In genomic region chr9:72638951-72639842, GRCm38 (mm10) we compare ENCODE assay signal across 8 mouse cellular contexts. TPM values are rescaled to one million over a fixed set of nuclear protein-coding genes. Genes with fewer than 3 reads are reported as not detected.
DNase-seq lines count a peak whose midpoint lies in the region; ATAC-seq and TF ChIP-seq lines count a peak whose summit lies in the region.

No protein-coding gene starts in this region.

- no peak for DNase-seq in testis, postnatal 10 days (ENCODE audit: low spot score)
- DNase-seq in layer of hippocampus, adult 18-20 months (ENCODE audit: low spot score in 2 of 2) = no peak
- DNase-seq in adrenal gland, postnatal 25 days = no peak

- H3K36me3 ChIP-seq in testis, adult 2 months (ENCODE audit: control insufficient read depth, insufficient read depth, low read length) = no peaks in the 10 kb centered on the region
- H3K36me3 ChIP-seq in embryonic facial prominence, embryonic 13.5 days = no peaks in the 10 kb centered on the region
- no peaks in the 10 kb centered on the region for H3K36me3 ChIP-seq in intestine, embryonic 16.5 days (ENCODE audit: control insufficient read depth, insufficient read depth, low read length)
- H3K36me3 ChIP-seq in midbrain, embryonic 13.5 days = no peaks in the 10 kb centered on the region

- H3K4me1 ChIP-seq in testis, adult 2 months (ENCODE audit: control insufficient read depth, insufficient read depth, low read length) = peaks cover 9% of the 10 kb centered on the region
- H3K4me1 ChIP-seq in embryonic facial prominence, embryonic 13.5 days = peaks cover 34% of the 10 kb centered on the region
- peaks cover 31% of the 10 kb centered on the region for H3K4me1 ChIP-seq in intestine, embryonic 16.5 days (ENCODE audit: control insufficient read depth, insufficient read depth, low read length)
- peaks cover 29% of the 10 kb centered on the region for H3K4me1 ChIP-seq in midbrain, embryonic 13.5 days (replicated peaks)

- peak; percentile 81 for ATAC-seq in embryonic facial prominence, embryonic 13.5 days (ENCODE audit: insufficient number of reproducible peaks, insufficient read depth, low FRiP score, low TSS enrichment, low read depth)
- ATAC-seq in intestine, embryonic 16.5 days = peak; percentile 79
- ATAC-seq in midbrain, embryonic 13.5 days = peak; percentile 88
- no peak for ATAC-seq in monocyte, adult 5-6 weeks (replicated peaks; ENCODE audit: insufficient number of reproducible peaks, low FRiP score, low TSS enrichment, poor library complexity, severe bottlenecking)

- peak overlapping the region; percentile 86 for H3K27ac ChIP-seq in testis, adult 2 months (ENCODE audit: control insufficient read depth, insufficient read depth, low read depth, low read length)
- peak overlapping the region; percentile 99 for H3K27ac ChIP-seq in embryonic facial prominence, embryonic 13.5 days
- peak overlapping the region; percentile 96 for H3K27ac ChIP-seq in intestine, embryonic 16.5 days (ENCODE audit: low read length)
- peak overlapping the region; percentile 98 for H3K27ac ChIP-seq in midbrain, embryonic 13.5 days

- H3K9me3 ChIP-seq in embryonic facial prominence, embryonic 13.5 days = no peaks in the 10 kb centered on the region
- H3K9me3 ChIP-seq in intestine, embryonic 16.5 days (ENCODE audit: control insufficient read depth, low read length) = no peaks in the 10 kb centered on the region
- no peaks in the 10 kb centered on the region for H3K9me3 ChIP-seq in midbrain, embryonic 13.5 days

- TF ChIP-seq POLR2A in testis, adult 2 months (IDR thresholded peaks at IDR 0.05; ENCODE audit: control insufficient read depth, low read depth, low read length) = no peak

- H3K27me3 ChIP-seq in testis, adult 2 months (ENCODE audit: control insufficient read depth, insufficient read depth, low read length) = no peaks in the 10 kb centered on the region
- no peaks in the 10 kb centered on the region for H3K27me3 ChIP-seq in embryonic facial prominence, embryonic 13.5 days
- H3K27me3 ChIP-seq in intestine, embryonic 16.5 days (replicated peaks; ENCODE audit: control insufficient read depth, insufficient read depth, low read length) = no peaks in the 10 kb centered on the region
- no peaks in the 10 kb centered on the region for H3K27me3 ChIP-seq in midbrain, embryonic 13.5 days

- H3K9ac ChIP-seq in embryonic facial prominence, embryonic 13.5 days = peak overlapping the region; percentile 72
- peak overlapping the region; percentile 73 for H3K9ac ChIP-seq in intestine, embryonic 16.5 days (ENCODE audit: low read depth, low read length)
- peak overlapping the region; percentile 69 for H3K9ac ChIP-seq in midbrain, embryonic 13.5 days (replicated peaks)

- TF ChIP-seq CTCF in testis, adult 2 months (IDR thresholded peaks at IDR 0.05; ENCODE audit: control insufficient read depth, insufficient read depth, insufficient replicate concordance, low read depth, low read length) = no peak

- peak overlapping the region; percentile 63 for H3K4me2 ChIP-seq in embryonic facial prominence, embryonic 13.5 days
- peak overlapping the region; percentile 65 for H3K4me2 ChIP-seq in intestine, embryonic 16.5 days (ENCODE audit: low read depth, low read length)
- H3K4me2 ChIP-seq in midbrain, embryonic 13.5 days (replicated peaks) = peak overlapping the region; percentile 61

- H3K4me3 ChIP-seq in testis, adult 2 months (ENCODE audit: control insufficient read depth, low read depth, low read length) = peak overlapping the region; percentile 49
- peak overlapping the region; percentile 38 for H3K4me3 ChIP-seq in embryonic facial prominence, embryonic 13.5 days
- H3K4me3 ChIP-seq in intestine, embryonic 16.5 days (ENCODE audit: low read length) = peak overlapping the region; percentile 35
- H3K4me3 ChIP-seq in midbrain, embryonic 13.5 days (replicated peaks) = peak overlapping the region; percentile 37

- 44% methylated on average over 9 of the region's 9 CpGs for WGBS in embryonic facial prominence, embryonic 13.5 days
- 44% methylated on average over 9 of the region's 9 CpGs for WGBS in intestine, embryonic 16.5 days
- WGBS in midbrain, embryonic 13.5 days = 32% methylated on average over 9 of the region's 9 CpGs

RNA-seq across cellular contexts. Expression of gene Nedd4, which starts 22.9 kb away (rescaled TPM):
- polyA plus RNA-seq in testis, adult 2 months (2012; rRNA removed) = 23.1 and 26.9 TPM in 2 replicates
- 659 and 711 TPM in 2 replicates for polyA plus RNA-seq in embryonic facial prominence, embryonic 13.5 days (2015; fragmentation: Nextera tagmentation; extraction: Ambion mirVana)
- polyA plus RNA-seq in intestine, embryonic 16.5 days (2015; fragmentation: Nextera tagmentation; extraction: Ambion mirVana) = 397 and 409 TPM in 2 replicates
- 563 and 595 TPM in 2 replicates for polyA plus RNA-seq in midbrain, embryonic 13.5 days (2015; fragmentation: Nextera tagmentation; extraction: Ambion mirVana)
- 69.3 to 109 TPM (median 72.0 TPM) in 3 replicates for total RNA-seq in monocyte, adult 5-6 weeks (2017)
- 100 to 1,000 TPM; 283 to 296 TPM for total RNA-seq in layer of hippocampus, adult 18-20 months (2021)
- 418 and 467 TPM in 2 replicates for total RNA-seq in adrenal gland, postnatal 25 days (2021)

Comparison
In these comparisons a context has a peak if more than half of its experiments do, and no peak if none do; other contexts are left out.
1. RNA of gene Nedd4, which starts 22.9 kb away (polyA plus RNA-seq): 659 to 711 TPM in embryonic facial prominence, embryonic 13.5 days, 563 to 595 TPM in midbrain, embryonic 13.5 days and 397 to 409 TPM in intestine, embryonic 16.5 days; 23.1 to 26.9 TPM in testis, adult 2 months; every median in the first group is over 10 times any median in the second.
2. Peak in every context shown above with its lines, with median percentiles within 50 percentile points of each other: H3K27ac ChIP-seq, H3K4me3 ChIP-seq, H3K4me2 ChIP-seq and H3K9ac ChIP-seq.